Mouse (Mus musculus) midbrain, embryonic 10.5 days (tissue): ENCODE measurements around the gene Vwa5b1. TPM values are rescaled to one million over a fixed set of nuclear protein-coding genes. Genes with fewer than 3 reads are reported as not detected.
A peak's percentile ranks its signal among the peaks of the same experiment; 100 is the strongest.

Source experiments
- DNase-seq: peaks from one replicate; pipeline ENCODE4 v3.0.0-alpha.2; 2017; ENCODE audit warnings: low spot score
- H3K27ac ChIP-seq: fragments of 300-500 bp; sonication (generic); replicated peaks from 2 replicates; pipeline ENCODE4 v1.5.1; 2016; ENCODE audit warnings: mild to moderate bottlenecking
- H3K27me3 ChIP-seq: fragments of 300-500 bp; sonication (generic); 2 replicates; pipeline ENCODE4 v1.6.1; 2016; ENCODE audit warnings: low read depth, mild to moderate bottlenecking; ENCODE audit not compliant: poor library complexity, severe bottlenecking
- H3K36me3 ChIP-seq: fragments of 300-500 bp; sonication (generic); 2 replicates; pipeline ENCODE4 v1.6.1; 2016; ENCODE audit warnings: mild to moderate bottlenecking, moderate library complexity
- H3K4me1 ChIP-seq: fragments of 300-500 bp; sonication (generic); 2 replicates; pipeline ENCODE4 v1.6.1; 2016
- H3K4me3 ChIP-seq: fragments of 300-500 bp; sonication (generic); 2 replicates; pipeline ENCODE4 v1.5.1; 2016; ENCODE audit warnings: mild to moderate bottlenecking, moderate library complexity
- H3K9me3 ChIP-seq: fragments of 300-500 bp; sonication (generic); replicated peaks from 2 replicates; pipeline ENCODE4 v1.6.1; 2016; ENCODE audit warnings: mild to moderate bottlenecking
- WGBS: fragments of 180-500 bp; shearing (Covaris S2); methylation state at CpG from one replicate; pipeline ENCODE4 v1.1.7; 2016; 5-methylcytosine and 5-hydroxymethylcytosine counted together
- polyA plus RNA-seq: library from polyadenylated mRNA; unstranded; fragments of >200 nt; fragmentation: Nextera tagmentation; extraction: Ambion mirVana; gene quantifications from 2 replicates; pipeline ENCODE4 v1.2.1, GENCODE M21; 2016

The Vwa5b1 gene
- polyA plus RNA-seq, 1 experiment from 2014 or later = 0.33 TPM

- 37% methylated on average over 4 of the region's 4 CpGs for WGBS
- 0 out of 2 replicates have a peak, but pooled peaks cover 5% of the 10 kb centered on the region for H3K9me3 ChIP-seq
Measured at GRCm38 (mm10) chr4:138642272-138642671, 6.6 kb upstream of the Vwa5b1 start.

GRCm38 (mm10) chr4:138636146-138636511, 445 bp upstream of the Vwa5b1 start:
- 62% methylated on average over 4 of the region's 4 CpGs for WGBS
- 0 out of 2 replicates have a peak, but pooled peaks cover 5% of the 10 kb centered on the region for H3K9me3 ChIP-seq
- no peaks in the 10 kb centered on the region for H3K36me3 ChIP-seq
- H3K4me3 ChIP-seq = 0 out of 2 replicates have a peak overlapping the region, but pooled peaks have one; percentile 3
- no peak for DNase-seq
- peaks cover 21% of the 10 kb centered on the region for H3K4me1 ChIP-seq
- no peaks in the 10 kb centered on the region for H3K27me3 ChIP-seq
- peak overlapping the region; percentile 57 for H3K27ac ChIP-seq

More at GRCm38 (mm10) chr4:138642272-138642671, 6.6 kb upstream of the Vwa5b1 start:
- H3K27me3 ChIP-seq = no peaks in the 10 kb centered on the region
- H3K4me3 ChIP-seq = no peak overlapping the region
- H3K36me3 ChIP-seq = no peaks in the 10 kb centered on the region
- H3K4me1 ChIP-seq = peaks cover 5% of the 10 kb centered on the region; the same call in 1 of the 2 replicates
- H3K27ac ChIP-seq = peak overlapping the region; percentile 18; the same call in 1 of the 2 replicates
- DNase-seq = no peak

- 77% methylated on average over 5 of the region's 5 CpGs for WGBS
- Histone ChIP-seq H3K9me3 (no peaks in the 10 kb centered on the region), H3K27me3 (no peaks in the 10 kb centered on the region), H3K4me3 (no peak overlapping the region), H3K36me3 (no peaks in the 10 kb centered on the region), H3K27ac (no peak overlapping the region), H3K4me1 (peaks cover 10% of the 10 kb centered on the region)
- DNase-seq = no peak
Measured at GRCm38 (mm10) chr4:138628256-138628655, 7.4 kb downstream of the Vwa5b1 start.

GRCm38 (mm10) chr4:138614454-138614853, 21.2 kb downstream of the Vwa5b1 start:
- WGBS = 18% methylated on average over 8 of the region's 8 CpGs
- Histone ChIP-seq H3K27ac (peak overlapping the region; percentile 69), H3K36me3 (no peaks in the 10 kb centered on the region), H3K9me3 (no peaks in the 10 kb centered on the region), H3K4me1 (peaks cover 45% of the 10 kb centered on the region), H3K27me3 (no peaks in the 10 kb centered on the region; the same call in 1 of the 2 replicates), H3K4me3 (0 out of 2 replicates have a peak overlapping the region, but pooled peaks have one; percentile 21)
- peak; percentile 19 for DNase-seq

GRCm38 (mm10) chr4:138601926-138602325, 33.8 kb downstream of the Vwa5b1 start:
- Histone ChIP-seq H3K27ac (no peak overlapping the region), H3K9me3 (no peaks in the 10 kb centered on the region), H3K4me1 (peaks cover 56% of the 10 kb centered on the region), H3K4me3 (no peak overlapping the region), H3K36me3 (no peaks in the 10 kb centered on the region), H3K27me3 (peaks cover 10% of the 10 kb centered on the region; the same call in 1 of the 2 replicates)
- DNase-seq = no peak
- WGBS = 73% methylated on average over 9 of the region's 9 CpGs

- WGBS = 7% methylated on average over 7 of the region's 7 CpGs
- Histone ChIP-seq H3K36me3 (no peaks in the 10 kb centered on the region), H3K9me3 (no peaks in the 10 kb centered on the region), H3K27ac (peak overlapping the region; percentile 59), H3K27me3 (no peaks in the 10 kb centered on the region), H3K4me3 (no peak overlapping the region), H3K4me1 (peaks cover 53% of the 10 kb centered on the region)
- DNase-seq = peak; percentile 54
Measured at GRCm38 (mm10) chr4:138597904-138598347, 37.8 kb downstream of the Vwa5b1 start.

GRCm38 (mm10) chr4:138596391-138597130, 39.1 kb downstream of the Vwa5b1 start:
- Histone ChIP-seq H3K27me3 (no peaks in the 10 kb centered on the region), H3K27ac (peak overlapping the region; percentile 70), H3K4me1 (peaks cover 39% of the 10 kb centered on the region), H3K9me3 (no peaks in the 10 kb centered on the region), H3K36me3 (no peaks in the 10 kb centered on the region), H3K4me3 (peak overlapping the region; percentile 14; the same call in 1 of the 2 replicates)
- 49% methylated on average over 12 of the region's 12 CpGs for WGBS
- DNase-seq = peak; percentile 38

GRCm38 (mm10) chr4:138584946-138585345, 50.7 kb downstream of the Vwa5b1 start:
- Histone ChIP-seq H3K4me1 (peaks cover 16% of the 10 kb centered on the region), H3K27ac (no peak overlapping the region), H3K9me3 (no peaks in the 10 kb centered on the region), H3K27me3 (no peaks in the 10 kb centered on the region), H3K36me3 (no peaks in the 10 kb centered on the region), H3K4me3 (no peak overlapping the region)
- no peak for DNase-seq

GRCm38 (mm10) chr4:138582446-138582845, 53.2 kb downstream of the Vwa5b1 start:
- WGBS = 87% methylated on average over 4 of the region's 4 CpGs
- Histone ChIP-seq H3K9me3 (no peaks in the 10 kb centered on the region), H3K27me3 (no peaks in the 10 kb centered on the region), H3K4me1 (peaks cover 16% of the 10 kb centered on the region), H3K27ac (no peak overlapping the region), H3K36me3 (no peaks in the 10 kb centered on the region), H3K4me3 (no peak overlapping the region)
- no peak for DNase-seq

GRCm38 (mm10) chr4:138578406-138578805, 57.3 kb downstream of the Vwa5b1 start:
- Histone ChIP-seq H3K36me3 (no peaks in the 10 kb centered on the region), H3K9me3 (no peaks in the 10 kb centered on the region), H3K4me1 (peaks cover 26% of the 10 kb centered on the region), H3K27me3 (no peaks in the 10 kb centered on the region), H3K27ac (no peak overlapping the region), H3K4me3 (no peak overlapping the region)
- 82% methylated on average over 19 of the region's 19 CpGs for WGBS
- DNase-seq = no peak

GRCm38 (mm10) chr4:138576661-138577060, 59.0 kb downstream of the Vwa5b1 start:
- Histone ChIP-seq H3K27ac (no peak overlapping the region), H3K36me3 (no peaks in the 10 kb centered on the region), H3K4me1 (peaks cover 25% of the 10 kb centered on the region), H3K9me3 (no peaks in the 10 kb centered on the region), H3K27me3 (no peaks in the 10 kb centered on the region), H3K4me3 (no peak overlapping the region)
- no peak for DNase-seq
- WGBS = 95% methylated on average over 3 of the region's 4 CpGs

GRCm38 (mm10) chr4:138574800-138575606, 60.7 kb downstream of the Vwa5b1 start:
- DNase-seq = no peak
- H3K36me3 ChIP-seq = no peaks in the 10 kb centered on the region
- WGBS = 79% methylated on average over 13 of the region's 13 CpGs
- no peaks in the 10 kb centered on the region for H3K9me3 ChIP-seq
- no peak overlapping the region for H3K4me3 ChIP-seq
- peaks cover 19% of the 10 kb centered on the region for H3K4me1 ChIP-seq
- H3K27me3 ChIP-seq = no peaks in the 10 kb centered on the region
- peak overlapping the region; percentile 14; the same call in 1 of the 2 replicates for H3K27ac ChIP-seq
